Mouse (Mus musculus) left cerebral cortex, adult 8-10 months (tissue): Measurements from ENCODE around the gene Vmn1r21. TPM values are rescaled to one million over a fixed set of nuclear protein-coding genes. Genes with fewer than 3 reads are reported as not detected.

Experiments
- total RNA-seq, 4 experiments: library from RNA; stranded (reverse); gene quantifications; 2 replicates each; pipeline ENCODE4 v1.2.4; 2022

Vmn1r21 gene
- total RNA-seq, 4 experiments from 2014 or later = not detected

Other genes with a start within 250 kb of the Vmn1r21 start
- gene Pyurf, start 158.3 kb downstream of the Vmn1r21 start, total RNA-seq = 10 to 100 TPM in 1 of 4 experiments, 1 to 10 TPM in 3; 8.6 to 10.2 (median 9.7) TPM
- gene Lancl2, start 147.8 kb downstream of the Vmn1r21 start, total RNA-seq = 100 to 1,000 TPM in 2 of 4 experiments, 10 to 100 TPM in 2; 88.9 to 114 (median 97.6) TPM
- 100 to 1,000 TPM; 109 to 124 (median 114) TPM for gene Vopp1, start 25.2 kb downstream of the Vmn1r21 start, total RNA-seq
- gene Vmn1r22, start 57.7 kb upstream of the Vmn1r21 start, total RNA-seq = not detected
- gene Vmn1r23, start 76.5 kb upstream of the Vmn1r21 start, total RNA-seq = not detected
- not detected for gene Vmn1r24, start 111.2 kb upstream of the Vmn1r21 start, total RNA-seq
- gene Vmn1r25, start 130.5 kb upstream of the Vmn1r21 start, total RNA-seq = not detected
- gene Vmn1r26, start 164.8 kb upstream of the Vmn1r21 start, total RNA-seq = not detected